Mouse (Mus musculus): ENCODE data around the gene Edrf1. TPM values are rescaled to one million over a fixed set of nuclear protein-coding genes. Genes with fewer than 3 reads are reported as not detected.
A peak's percentile ranks its signal among the peaks of the same experiment; 100 is the strongest.
"Not testable (repeated sequence)": the region's sequence is repeated elsewhere in the genome, so short reads cannot be mapped to it uniquely, and the experiment has no call there.

Edrf1 gene
- total and polyA plus RNA-seq, 3 experiments: 5.7 to 18.3 (median 15.4) TPM

DNA sequence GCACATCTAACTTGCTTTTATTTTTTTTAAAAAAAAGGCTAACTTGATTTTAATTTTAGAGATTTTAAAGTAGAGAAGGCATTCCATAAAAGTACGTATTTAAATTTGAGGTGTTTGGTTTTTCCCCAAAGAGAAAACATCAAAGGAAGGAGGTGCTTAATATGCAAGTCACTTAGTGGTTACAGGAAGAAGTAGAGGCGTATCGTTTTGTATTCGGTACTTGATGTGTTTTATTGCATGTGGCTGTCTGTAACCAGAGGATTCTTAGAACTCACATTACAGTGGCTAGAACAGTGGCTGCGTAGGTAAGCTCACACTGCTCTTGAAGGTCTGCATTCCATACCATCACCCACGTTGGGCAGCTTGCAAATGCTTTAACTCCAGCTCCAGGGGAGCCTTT lies 8.4 kb downstream of the Edrf1 start:
- DNase-seq: no peak

DNA sequence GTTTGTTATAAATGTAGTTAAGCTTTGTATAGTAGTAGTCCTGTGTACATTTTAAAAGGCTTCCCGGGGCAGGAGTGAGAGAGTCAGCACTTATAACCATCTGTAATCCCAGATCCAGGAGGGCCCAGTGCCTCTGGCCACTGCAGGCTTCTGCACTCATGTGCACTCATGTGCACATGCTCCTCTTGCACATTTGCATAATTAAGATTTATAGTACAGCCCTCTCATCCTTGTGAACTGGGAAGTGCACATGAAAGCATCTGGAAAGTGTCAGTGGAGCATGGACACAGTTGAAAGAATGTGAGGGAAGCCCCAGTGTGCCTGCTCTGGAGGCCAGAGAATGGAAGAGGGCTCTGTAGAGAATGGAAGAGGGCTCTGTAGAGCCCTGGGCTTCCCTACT lies 25.1 kb downstream of the Edrf1 start:
- DNase-seq: no peak

- DNase-seq: no peak
Observed at GRCm38 (mm10) chr7:133669071-133669470, 31.7 kb downstream of the Edrf1 start.

DNA sequence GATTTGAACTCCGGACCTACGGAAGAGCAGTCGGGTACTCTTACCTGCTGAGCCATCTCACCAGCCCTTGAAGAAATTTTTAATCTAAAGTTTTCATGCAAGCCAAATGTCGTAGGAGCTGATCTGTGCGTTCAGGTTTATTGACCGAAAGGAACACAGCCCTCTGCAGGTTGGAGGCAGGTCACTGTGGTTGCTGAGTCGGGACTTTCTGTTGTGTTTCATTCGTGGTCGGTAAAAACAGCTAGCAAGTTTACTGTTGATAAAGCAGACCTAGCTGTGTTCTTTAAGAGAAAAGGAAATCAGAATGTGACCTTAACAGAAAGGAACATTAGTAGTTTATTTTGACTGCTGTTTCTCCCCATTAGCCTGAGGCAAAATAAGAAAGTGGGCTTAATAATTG lies 32.6 kb downstream of the Edrf1 start:
- no peak for DNase-seq

DNA sequence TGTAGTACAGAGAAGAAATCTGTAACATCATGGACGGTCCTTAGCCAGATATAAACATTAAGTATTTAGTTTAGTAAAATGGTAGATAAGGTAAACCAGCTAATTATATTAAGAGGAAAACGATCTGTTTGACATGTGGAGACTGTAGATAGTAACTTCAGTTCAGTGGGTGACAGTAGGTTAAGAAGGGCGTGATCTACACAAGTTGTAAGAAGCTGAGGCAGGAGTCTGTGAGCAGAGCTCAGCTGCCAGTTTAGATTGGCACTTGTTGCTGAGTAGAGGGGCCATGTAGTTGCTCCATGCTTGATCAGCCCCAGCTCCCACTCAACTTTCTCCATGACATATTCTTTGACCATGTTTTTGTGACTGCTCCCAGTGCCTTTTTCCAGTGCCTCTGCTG lies 33.5 kb downstream of the Edrf1 start:
- DNase-seq: no peak

DNA sequence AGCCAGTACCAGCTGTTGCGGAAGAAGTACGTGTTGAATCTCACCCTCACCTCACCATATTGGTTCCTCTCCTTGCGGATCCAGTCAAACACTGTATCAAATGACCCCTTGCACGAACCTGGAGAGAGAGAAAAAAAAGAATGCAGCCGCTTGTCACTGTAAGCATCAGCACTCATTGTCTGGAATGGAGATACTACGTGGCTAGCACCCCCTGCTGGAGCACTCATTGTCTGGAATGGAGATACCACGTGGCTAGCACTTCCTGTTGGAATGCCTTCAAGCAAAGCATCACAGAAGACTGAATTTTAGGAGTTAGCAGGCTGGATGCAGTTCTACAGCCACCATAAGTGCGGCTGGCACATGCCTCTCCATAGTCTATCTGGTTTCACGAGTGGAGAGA lies 38.7 kb downstream of the Edrf1 start:
- no peak for DNase-seq

- no peak for DNase-seq
Observed at GRCm38 (mm10) chr7:133678716-133679115, 41.4 kb downstream of the Edrf1 start.

- DNase-seq: peak; percentile 15
Observed at GRCm38 (mm10) chr7:133679439-133679838, 42.1 kb downstream of the Edrf1 start.

GRCm38 (mm10) chr7:133679961-133680360 lies 42.6 kb downstream of the Edrf1 start, which contains the start of gene Mmp21:
TSS of gene Mmp21 (minus strand) at chr7:133680061.
- no peak for DNase-seq

GRCm38 (mm10) chr7:133683626-133684025 lies 46.3 kb downstream of the Edrf1 start:
- DNase-seq: no peak

DNA sequence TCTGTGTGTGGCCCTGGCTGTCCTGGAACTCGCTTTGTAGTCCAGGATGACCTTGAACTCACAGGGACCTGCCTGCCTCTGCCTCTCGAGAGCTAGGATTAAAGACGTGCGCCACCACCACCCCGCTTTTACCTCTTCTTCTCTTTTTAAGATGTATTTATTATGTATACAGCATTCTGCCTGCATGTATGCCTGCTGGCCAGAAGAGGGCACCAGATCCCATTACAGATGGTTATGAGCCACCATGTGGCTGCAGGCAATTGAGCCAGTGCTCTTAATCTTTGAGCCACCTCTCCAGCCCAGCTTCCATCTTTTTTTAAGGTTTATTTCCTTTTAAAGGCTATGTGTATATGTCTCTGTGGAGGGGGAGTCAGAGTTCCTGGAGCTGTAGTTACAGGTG lies 46.8 kb downstream of the Edrf1 start:
- DNase-seq: no peak

DNA sequence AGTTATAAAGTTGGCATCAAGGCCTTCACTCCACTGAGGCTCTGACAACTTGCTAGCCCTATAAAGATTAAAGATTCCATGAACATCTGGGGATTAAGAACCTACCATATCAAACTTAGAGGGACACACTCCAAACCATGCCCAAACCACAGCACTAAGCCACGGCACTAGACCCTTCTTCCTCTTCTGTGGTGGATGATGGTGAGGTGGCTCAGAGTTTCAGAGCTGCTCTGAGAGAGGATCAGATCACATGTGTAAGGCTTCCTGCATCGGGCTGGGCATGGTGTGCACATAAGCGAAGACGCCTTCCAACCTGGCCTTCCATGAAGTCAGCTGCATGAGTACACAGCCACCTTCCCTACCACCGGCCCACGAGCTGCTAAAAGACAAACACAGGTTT lies 47.4 kb downstream of the Edrf1 start:
- DNase-seq: no peak

DNA sequence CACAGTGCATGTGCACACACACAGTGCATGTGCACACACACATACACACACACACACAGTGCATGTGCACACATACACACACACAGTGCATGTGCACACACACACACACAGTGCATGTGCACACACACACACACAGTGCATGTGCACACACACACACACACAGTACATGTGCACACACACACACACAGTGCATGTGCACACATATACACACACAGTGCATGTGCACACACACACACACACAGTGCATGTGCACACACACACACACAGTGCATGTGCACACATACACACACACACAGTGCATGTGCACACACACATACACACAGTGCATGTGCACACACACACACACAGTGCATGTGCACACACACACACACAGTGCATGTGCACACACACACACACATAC lies 48.3 kb downstream of the Edrf1 start:
- not testable (repeated sequence) for DNase-seq

DNA sequence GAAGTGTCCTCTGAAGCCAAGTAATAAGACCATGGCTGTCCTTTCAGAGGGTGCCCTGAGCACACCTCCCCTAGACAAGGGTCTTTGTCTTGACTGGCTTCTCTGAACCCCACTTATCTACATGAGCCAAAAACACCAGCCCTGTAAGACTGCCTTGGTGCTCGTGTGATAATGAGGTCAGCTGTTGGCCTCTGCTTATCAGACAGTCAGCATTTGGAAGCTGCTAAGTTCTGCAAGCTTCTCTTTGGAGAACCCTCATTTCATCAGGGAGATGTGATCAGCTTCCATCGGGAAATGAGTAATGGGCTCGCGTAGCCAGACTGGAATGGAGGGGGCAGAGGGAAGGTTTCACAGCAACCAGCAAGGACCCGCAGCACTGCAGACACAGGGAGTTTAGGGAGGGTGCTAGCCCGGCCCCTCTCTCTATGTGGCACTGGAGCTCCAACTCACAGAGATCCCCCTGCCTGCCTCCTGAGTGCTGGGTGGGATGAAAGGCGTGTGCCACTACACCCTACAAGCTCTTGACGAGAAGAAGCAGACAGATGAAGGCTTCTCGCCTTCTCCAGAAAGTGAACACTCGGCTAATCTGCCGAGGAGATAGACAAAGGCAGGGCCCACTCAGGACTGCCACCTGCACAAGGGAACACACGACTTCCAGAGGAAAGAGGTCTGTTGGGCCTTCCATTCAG lies 60.8 kb downstream of the Edrf1 start:
- no peak for DNase-seq

DNA sequence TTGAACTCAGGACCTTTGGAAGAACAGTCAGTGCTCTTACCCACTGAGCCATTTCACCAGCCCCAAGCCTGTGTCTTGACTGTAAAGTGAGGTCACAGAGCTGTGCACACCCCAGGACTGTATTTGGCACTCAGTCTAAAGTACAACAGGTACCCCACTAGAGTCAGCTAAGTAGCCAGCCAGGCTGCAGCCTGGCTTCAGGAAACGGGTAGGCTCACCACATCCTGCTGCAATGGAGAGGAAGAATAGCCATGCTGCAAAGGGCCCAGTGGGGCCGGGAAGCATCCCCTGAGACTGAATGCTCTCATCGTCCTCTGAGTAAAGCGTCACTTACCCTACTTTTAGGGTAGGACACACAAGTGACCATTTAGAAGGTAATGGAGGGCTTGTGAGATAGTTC lies 62.5 kb downstream of the Edrf1 start:
- DNase-seq: no peak

DNA sequence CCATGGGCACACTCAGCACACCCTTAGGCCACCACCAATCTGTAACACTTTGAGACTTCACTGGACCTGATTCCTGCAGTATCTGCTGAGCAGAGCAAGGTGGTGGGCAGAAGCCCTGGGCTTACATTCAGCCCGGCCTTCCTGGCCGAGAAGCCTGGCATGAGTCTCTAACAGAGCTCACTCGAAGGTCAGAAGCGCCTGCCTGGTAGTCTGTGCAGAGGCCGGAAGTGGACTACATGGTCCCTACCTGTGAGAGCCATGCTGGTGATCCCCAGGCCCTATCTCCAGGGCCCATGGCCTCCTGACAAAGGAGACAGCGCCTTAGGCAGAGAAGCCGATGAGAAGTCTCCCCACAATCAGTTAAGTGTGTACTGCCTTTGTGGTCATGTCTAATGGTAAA lies 64.0 kb downstream of the Edrf1 start:
- DNase-seq: no peak

GRCm38 (mm10) chr7:133702333-133702732 lies 65.0 kb downstream of the Edrf1 start:
- no peak for DNase-seq

GRCm38 (mm10) chr7:133703906-133704305 lies 66.6 kb downstream of the Edrf1 start:
- no peak for DNase-seq

GRCm38 (mm10) chr7:133707301-133707700 lies 70.0 kb downstream of the Edrf1 start:
- DNase-seq: no peak

- peak; percentile 32 for DNase-seq
Observed at GRCm38 (mm10) chr7:133715387-133715786, 78.0 kb downstream of the Edrf1 start.

GRCm38 (mm10) chr7:133718580-133718979 lies 81.2 kb downstream of the Edrf1 start:
- no peak for DNase-seq

GRCm38 (mm10) chr7:133720616-133721015 lies 83.3 kb downstream of the Edrf1 start:
- DNase-seq: no peak
